35 mouse cellular contexts compared by ENCODE assay signal in genomic region chr3:6871752-6872151, GRCm38 (mm10).
"Had no signal": no experiment of that assay in that cellular context is flagged by ENCODE, and none has a peak within 500 bp of the region (broad histone marks: within the 10 kb centered on the region; RNA-seq: fewer than 3 reads in every experiment).

No protein-coding gene starts in this region.

- H3K27me3 ChIP-seq: heart, embryonic 12.5 days; heart, embryonic 13.5 days; heart, embryonic 15.5 days; hindbrain, embryonic 12.5 days; hindbrain, embryonic 13.5 days; hindbrain, embryonic 15.5 days; intestine, embryonic 15.5 days; kidney, embryonic 15.5 days had no signal

- ATAC-seq: hindbrain, embryonic 16.5 days; hindbrain, postnatal 0 days; inflammation-experienced regulatory T-cells, adult 6 months; intestine, embryonic 15.5 days; intestine, embryonic 16.5 days; intestine, postnatal 0 days had no signal

- H3K4me3 ChIP-seq: heart, embryonic 10.5 days; heart, embryonic 12.5 days; heart, embryonic 13.5 days; heart, embryonic 15.5 days; hindbrain, embryonic 10.5 days; hindbrain, embryonic 12.5 days; hindbrain, embryonic 13.5 days; hindbrain, embryonic 15.5 days; intestine, embryonic 15.5 days; kidney, embryonic 15.5 days; layer of hippocampus, adult 2 months had no signal

- H3K36me3 ChIP-seq: heart, embryonic 10.5 days; heart, embryonic 12.5 days; heart, embryonic 13.5 days; heart, embryonic 15.5 days; hindbrain, embryonic 10.5 days; hindbrain, embryonic 12.5 days; hindbrain, embryonic 13.5 days; hindbrain, embryonic 15.5 days; intestine, embryonic 15.5 days; kidney, embryonic 15.5 days had no signal

- H3K27ac ChIP-seq: heart, embryonic 10.5 days; heart, embryonic 13.5 days; heart, embryonic 15.5 days; hindbrain, embryonic 10.5 days; hindbrain, embryonic 12.5 days; hindbrain, embryonic 13.5 days; hindbrain, embryonic 14.5 days; hindbrain, embryonic 15.5 days; hindbrain, postnatal 0 days; intestine, embryonic 15.5 days; kidney, embryonic 15.5 days; kidney, postnatal 0 days; layer of hippocampus, adult 2 months had no signal

- H3K9me3 ChIP-seq: heart, embryonic 10.5 days; heart, embryonic 12.5 days; heart, embryonic 13.5 days; heart, embryonic 15.5 days; hindbrain, embryonic 10.5 days; hindbrain, embryonic 12.5 days; hindbrain, embryonic 13.5 days; hindbrain, embryonic 15.5 days; intestine, embryonic 15.5 days; kidney, embryonic 15.5 days had no signal

- DNase-seq: heart, postnatal 10 days; heart, postnatal 14 days; heart, postnatal 36 days; heart, postnatal 4 days; kidney, adult 11 months; kidney, adult 18-20 months; kidney, adult 2 months; kidney, adult 8-10 months; kidney, adult 9 months; kidney, postnatal 10 days; kidney, postnatal 14 days; kidney, postnatal 25 days; kidney, postnatal 36 days; kidney, postnatal 4 days; layer of hippocampus, adult 9-11 months; layer of hippocampus, postnatal 36 days had no signal

- H3K9ac ChIP-seq: heart, embryonic 12.5 days; heart, embryonic 13.5 days; heart, embryonic 15.5 days; hindbrain, embryonic 12.5 days; hindbrain, embryonic 13.5 days; hindbrain, embryonic 14.5 days; hindbrain, embryonic 15.5 days; intestine, embryonic 15.5 days; kidney, embryonic 15.5 days had no signal

- H3K4me1 ChIP-seq: heart, embryonic 10.5 days; heart, embryonic 12.5 days; heart, embryonic 13.5 days; heart, embryonic 15.5 days; hindbrain, embryonic 10.5 days; hindbrain, embryonic 12.5 days; hindbrain, embryonic 13.5 days; hindbrain, embryonic 15.5 days; intestine, embryonic 15.5 days; kidney, embryonic 15.5 days had no signal

- H3K4me2 ChIP-seq: heart, embryonic 11.5 days; heart, embryonic 12.5 days; heart, embryonic 13.5 days; heart, embryonic 15.5 days; hindbrain, embryonic 12.5 days; hindbrain, embryonic 13.5 days; hindbrain, embryonic 14.5 days; hindbrain, embryonic 15.5 days; intestine, embryonic 15.5 days; kidney, embryonic 15.5 days had no signal
